Mouse (Mus musculus): ENCODE measurements at regions not wholly inside any gene's neighbourhood (a gene's known extent, or its start where the extent isn't known, plus 50 kb on each side); places are given as distances from the start of the nearest gene placed in this dataset.

- no peak for DNase-seq
Measured at GRCm38 (mm10) chr5:77483053-77483717, 75.3 kb upstream of the Igfbp7 start.

- DNase-seq = no peak
Measured at GRCm38 (mm10) chr5:77481811-77482210, 74.0 kb upstream of the Igfbp7 start.

- DNase-seq = no peak
Measured at GRCm38 (mm10) chr5:77477794-77478193, 70.0 kb upstream of the Igfbp7 start.

- DNase-seq = no peak
Measured at GRCm38 (mm10) chr5:77473896-77474486, 66.2 kb upstream of the Igfbp7 start.

GRCm38 (mm10) chr5:77469236-77469766 lies 61.5 kb upstream of the Igfbp7 start:
- DNase-seq = no peak

GRCm38 (mm10) chr5:77468467-77468866 lies 60.6 kb upstream of the Igfbp7 start:
- DNase-seq = peak; percentile 76 to 92

- peak; percentile 72 to 89 for DNase-seq
Measured at GRCm38 (mm10) chr5:77464851-77465548, 57.2 kb upstream of the Igfbp7 start.

GRCm38 (mm10) chr5:77459896-77460717 lies 52.3 kb upstream of the Igfbp7 start:
- peak; percentile 91 to 99 for DNase-seq

All from heart, adult 18-20 months (tissue).